Mouse (Mus musculus) heart, adult 2 months (tissue): ENCODE measurements around the gene Ino80b.
A peak's percentile ranks its signal among the peaks of the same experiment; 100 is the strongest.

Experiments
- CTCF ChIP-seq: fragments of 200-600 bp; IDR thresholded peaks from 2 replicates; pipeline ENCODE4 v1.8.1; 2022; ENCODE audit warnings: antibody characterized with exemption, mild to moderate bottlenecking, moderate library complexity
- EP300 ChIP-seq: fragments of 200-500 bp; IDR thresholded peaks from 2 replicates; pipeline ENCODE4 v1.6.1; 2011; ENCODE audit warnings: low read depth, low read length, control low read depth; ENCODE audit not compliant: insufficient read depth
- POLR2A ChIP-seq: fragments of 200-500 bp; IDR thresholded peaks from 2 replicates; pipeline ENCODE4 v1.6.1; 2011; ENCODE audit warnings: mild to moderate bottlenecking, low read depth, low read length, control low read depth; ENCODE audit not compliant: insufficient read depth

DNA sequence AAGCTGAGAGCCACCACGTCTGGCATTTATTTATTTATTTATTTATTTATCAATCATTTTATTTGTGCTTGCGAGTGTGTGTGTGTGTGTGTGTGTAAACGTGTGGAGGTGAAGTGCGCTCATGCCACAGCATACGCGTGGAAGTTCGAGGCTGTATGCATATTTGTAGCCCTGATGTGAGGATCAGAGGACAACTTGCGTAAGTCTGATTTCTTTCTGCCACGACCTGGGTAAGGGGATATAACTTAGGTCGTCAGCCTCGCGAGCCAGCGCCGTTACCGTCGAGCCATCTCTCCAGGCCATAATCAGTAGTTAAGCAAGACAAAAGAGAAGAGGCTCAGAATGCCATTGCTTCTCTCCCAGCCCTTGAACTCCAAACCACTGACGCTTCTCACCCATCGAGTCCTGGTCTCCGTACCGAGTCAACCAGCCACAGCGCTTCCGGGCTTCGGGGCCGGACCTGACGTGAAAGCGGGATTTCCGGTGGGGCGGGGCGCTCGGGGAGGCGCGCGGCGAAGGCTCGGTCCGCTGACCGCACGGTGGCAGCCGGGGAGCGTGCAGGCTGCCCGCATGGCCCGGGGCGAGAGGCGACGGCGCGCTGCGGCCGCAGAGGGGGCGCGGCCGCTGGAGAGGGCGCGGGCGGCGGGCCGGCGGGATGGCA is 10.1 kb downstream of the Ino80b start, which contains the start of gene Mogs:
- TF ChIP-seq CTCF (peak; percentile 70), POLR2A (peak; percentile 98), EP300 (0 out of 2 replicates have a peak, but pooled peaks have one; percentile 70)
